Mouse (Mus musculus): ENCODE data around the gene Pemt.

Gene Pemt

GRCm38 (mm10) chr11:60001231-60001980, 44.9 kb downstream of the Pemt start:
- DNase-seq (ENCODE audit: low read depth, low spot score) = no peak

- DNase-seq (ENCODE audit: low read depth, low spot score) = no peak
Observed at GRCm38 (mm10) chr11:59994318-59994717, 52.0 kb downstream of the Pemt start.

- no peak for DNase-seq (ENCODE audit: low read depth, low spot score)
Observed at GRCm38 (mm10) chr11:59991365-59991764, 54.9 kb downstream of the Pemt start.

GRCm38 (mm10) chr11:59989406-59989805, 56.9 kb downstream of the Pemt start:
- no peak for DNase-seq (ENCODE audit: low read depth, low spot score)

GRCm38 (mm10) chr11:59977831-59978230, 68.5 kb downstream of the Pemt start:
- DNase-seq (ENCODE audit: low read depth, low spot score) = no peak

- DNase-seq (ENCODE audit: low read depth, low spot score) = no peak
Observed at GRCm38 (mm10) chr11:59975241-59975640, 71.0 kb downstream of the Pemt start.

GRCm38 (mm10) chr11:59973389-59973788, 72.9 kb downstream of the Pemt start:
- no peak for DNase-seq (ENCODE audit: low read depth, low spot score)

GRCm38 (mm10) chr11:59971691-59972090, 74.6 kb downstream of the Pemt start:
- DNase-seq (ENCODE audit: low read depth, low spot score) = no peak

- no peak for DNase-seq (ENCODE audit: low read depth, low spot score)
Observed at GRCm38 (mm10) chr11:59970780-59971179, 75.5 kb downstream of the Pemt start.

DNA sequence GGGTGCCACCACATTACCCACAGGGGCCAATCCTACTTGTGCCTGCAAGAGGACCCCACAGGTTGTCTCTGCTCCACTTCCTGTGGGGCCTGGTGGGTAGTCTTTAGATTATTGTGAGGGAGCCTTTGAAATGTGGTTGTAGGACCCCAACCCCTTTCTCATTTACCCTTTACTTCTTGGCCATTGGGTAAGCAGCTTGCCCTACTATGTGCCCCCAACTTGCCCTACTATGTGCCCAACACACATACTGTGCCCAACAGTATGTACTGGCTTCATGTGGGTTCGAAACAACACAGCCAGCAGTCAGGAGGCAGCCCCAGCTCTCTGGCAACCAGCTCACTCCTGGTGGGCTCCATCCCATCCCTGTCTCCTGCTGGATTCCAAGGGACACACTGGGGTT, 78.5 kb downstream of the Pemt start:
- no peak for DNase-seq (ENCODE audit: low read depth, low spot score)

DNA sequence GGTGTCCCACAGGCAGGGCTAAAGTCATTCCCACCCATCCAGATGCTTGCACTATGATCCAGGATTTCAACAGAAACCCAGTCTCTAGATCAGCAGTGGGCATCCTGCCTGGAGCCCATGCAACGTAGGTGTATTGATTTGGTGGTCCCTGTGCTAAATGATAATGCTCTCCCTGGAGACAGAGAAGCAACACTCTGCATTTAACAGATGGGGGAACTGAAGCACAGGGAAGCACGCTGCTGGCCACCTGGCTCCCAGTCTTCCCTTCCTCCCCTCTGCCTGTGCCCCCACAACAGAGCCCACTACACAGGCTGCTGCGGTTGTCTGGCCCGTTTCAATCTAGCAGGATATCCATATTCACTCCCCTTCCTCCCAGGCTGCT, 80.2 kb downstream of the Pemt start:
- DNase-seq (ENCODE audit: low read depth, low spot score) = no peak

DNA sequence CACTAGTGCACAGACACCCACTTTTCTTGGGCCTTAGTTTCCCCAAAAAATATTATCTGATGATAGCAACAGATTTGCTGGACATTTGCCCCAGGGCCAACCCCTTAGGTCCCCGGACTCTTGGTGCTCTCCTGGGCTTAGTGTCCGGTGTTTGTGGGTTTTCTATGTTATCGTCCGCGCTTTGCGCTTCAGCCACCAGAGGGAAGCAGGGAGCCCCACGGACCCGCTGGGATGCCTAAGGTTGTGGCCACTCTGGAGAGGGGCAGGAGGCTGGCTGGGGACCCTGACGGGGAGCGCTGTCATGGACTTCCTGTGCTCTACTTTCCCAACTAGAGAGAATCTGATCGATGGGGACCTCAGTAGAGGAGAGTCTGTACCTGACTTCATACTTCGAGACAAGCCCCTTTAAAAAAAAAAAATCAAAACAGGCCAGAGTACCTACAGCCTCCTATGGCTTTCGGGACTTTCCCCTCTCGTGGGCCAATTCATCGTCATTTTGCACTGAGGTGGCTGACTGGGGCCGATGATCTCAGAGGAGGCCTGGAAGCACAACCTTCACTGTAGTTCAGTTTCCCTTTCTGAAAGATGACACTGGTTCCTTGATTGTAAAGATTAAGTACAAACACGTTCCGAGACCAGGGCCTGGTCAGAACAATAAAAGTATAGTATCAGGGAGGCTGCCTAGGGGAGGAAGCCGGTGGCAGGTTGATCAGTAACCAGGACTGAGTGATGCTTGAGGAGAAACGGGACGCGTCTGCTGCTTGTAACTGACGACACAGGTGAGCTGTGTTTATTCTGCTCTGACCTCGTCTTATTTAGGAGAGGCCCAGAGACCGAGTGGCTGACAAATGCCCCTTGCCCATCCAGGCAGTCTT, 80.8 kb downstream of the Pemt start:
- peak; percentile 71 for DNase-seq (ENCODE audit: low read depth, low spot score)

- peak; percentile 73 for DNase-seq (ENCODE audit: low read depth, low spot score)
Observed at GRCm38 (mm10) chr11:59964818-59965217, 81.5 kb downstream of the Pemt start, which contains the start of gene Rasd1. Gene Rasd1 (minus strand): TSS chr11:59964944.

GRCm38 (mm10) chr11:59964163-59964758, 82.0 kb downstream of the Pemt start:
- peak; percentile 32 for DNase-seq (ENCODE audit: low read depth, low spot score)

GRCm38 (mm10) chr11:59963364-59964162, 82.7 kb downstream of the Pemt start:
- peak; percentile 26 for DNase-seq (ENCODE audit: low read depth, low spot score)

DNA sequence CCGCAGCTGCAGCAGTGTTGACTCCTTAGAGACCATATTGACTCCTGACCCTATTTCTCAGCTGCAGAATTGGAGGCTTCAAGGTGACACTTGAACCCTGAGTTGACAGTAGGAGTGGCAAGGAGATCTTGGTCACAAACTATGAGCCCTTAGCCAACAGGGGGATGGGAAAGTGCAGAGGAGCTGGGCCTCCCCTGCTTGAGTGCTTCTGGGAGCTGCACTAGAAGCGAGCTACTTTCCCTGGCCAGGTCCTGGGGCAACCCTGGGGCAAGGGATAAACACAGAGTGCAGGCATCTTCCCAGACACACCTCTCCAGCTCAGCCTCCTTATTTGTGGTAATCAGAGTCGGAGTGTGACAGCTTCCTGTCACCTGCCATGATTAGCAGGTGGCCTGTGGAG, 83.7 kb downstream of the Pemt start:
- DNase-seq (ENCODE audit: low read depth, low spot score) = no peak

DNA sequence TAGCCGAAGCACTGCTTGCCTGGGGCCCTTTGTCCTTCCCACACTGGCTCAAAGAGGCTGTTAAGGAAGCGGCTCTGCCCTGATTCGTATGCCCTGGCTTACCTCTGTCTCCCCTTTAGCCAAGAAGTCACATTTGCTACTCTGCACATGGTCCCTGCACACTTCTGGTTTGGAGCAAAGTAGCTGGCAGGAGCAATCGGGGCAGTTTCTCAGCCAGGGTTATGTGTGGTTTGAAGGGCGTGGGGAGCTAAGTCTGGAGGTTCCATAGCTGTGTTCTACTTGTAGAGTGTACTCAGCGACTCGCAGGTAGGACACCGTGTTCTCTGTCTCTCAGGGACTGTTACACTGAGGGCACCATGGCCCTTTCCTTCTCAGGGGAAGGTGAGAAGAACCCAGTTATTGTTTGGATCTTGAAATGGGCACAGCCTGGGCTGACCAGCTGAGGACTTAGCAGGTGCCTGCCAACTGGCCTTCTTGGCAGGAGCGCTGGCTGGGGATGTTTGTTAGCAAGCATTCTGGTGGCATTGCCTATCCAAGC, 84.9 kb downstream of the Pemt start:
- no peak for DNase-seq (ENCODE audit: low read depth, low spot score)

DNA sequence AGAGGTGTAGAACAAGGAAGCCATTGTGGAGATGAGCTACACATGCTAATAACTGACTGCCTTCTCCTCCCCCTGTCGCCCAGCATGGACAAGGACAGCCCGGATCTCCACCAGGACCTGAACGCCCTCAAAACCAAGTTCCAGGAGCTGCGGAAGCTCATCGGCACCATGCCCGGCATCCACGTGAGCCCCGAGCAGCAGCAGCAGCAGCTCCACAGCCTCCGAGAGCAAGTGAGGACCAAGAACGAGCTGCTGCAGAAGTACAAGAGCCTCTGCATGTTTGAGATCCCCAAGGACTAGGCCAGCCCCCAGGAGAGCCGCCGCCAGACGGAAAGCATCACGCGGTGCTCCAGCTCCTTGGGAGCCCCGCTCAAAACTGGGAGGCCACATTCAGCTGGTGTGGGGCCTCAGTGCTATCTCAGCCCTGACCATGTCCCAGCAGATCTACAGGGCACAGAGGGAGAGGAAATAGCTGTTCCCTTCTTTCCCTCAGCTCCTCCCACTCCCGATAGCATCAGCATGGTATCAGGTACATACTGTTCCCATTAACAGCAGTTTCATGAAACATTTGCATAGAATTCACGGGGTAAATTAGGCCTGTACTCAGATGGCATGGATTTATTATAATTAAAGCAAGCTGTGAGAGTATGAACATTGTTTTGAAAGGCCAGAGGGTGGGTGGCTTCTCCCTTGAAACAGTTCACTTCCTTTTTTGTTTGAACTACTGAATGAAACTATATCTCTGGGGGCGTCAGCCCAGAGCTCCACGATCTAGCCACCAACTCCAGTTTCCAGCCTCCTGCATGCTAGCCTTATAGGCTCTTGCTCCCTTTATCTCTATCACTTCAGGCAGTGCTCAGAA, 85.6 kb downstream of the Pemt start:
- DNase-seq (ENCODE audit: low read depth, low spot score) = no peak

DNA sequence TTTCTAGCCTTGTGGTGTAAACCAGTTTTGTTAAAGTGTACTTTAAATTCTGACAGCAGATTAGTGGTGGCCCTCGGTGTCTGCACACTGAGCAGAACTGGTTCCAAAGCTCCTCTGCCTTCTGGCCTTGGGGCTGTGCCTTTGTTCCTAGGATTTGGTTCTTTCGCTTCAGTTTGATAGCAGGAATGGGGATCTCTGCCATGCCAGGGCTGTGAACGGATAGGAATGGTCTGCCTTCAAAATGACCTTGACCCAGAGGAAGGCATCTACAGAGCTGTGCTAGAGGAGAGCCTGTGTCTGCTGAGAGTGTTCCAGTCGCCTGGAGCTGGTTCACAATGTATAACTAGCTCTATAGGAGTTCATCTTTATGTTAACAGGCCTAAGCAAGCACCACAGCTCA, 86.8 kb downstream of the Pemt start:
- no peak for DNase-seq (ENCODE audit: low read depth, low spot score)

DNA sequence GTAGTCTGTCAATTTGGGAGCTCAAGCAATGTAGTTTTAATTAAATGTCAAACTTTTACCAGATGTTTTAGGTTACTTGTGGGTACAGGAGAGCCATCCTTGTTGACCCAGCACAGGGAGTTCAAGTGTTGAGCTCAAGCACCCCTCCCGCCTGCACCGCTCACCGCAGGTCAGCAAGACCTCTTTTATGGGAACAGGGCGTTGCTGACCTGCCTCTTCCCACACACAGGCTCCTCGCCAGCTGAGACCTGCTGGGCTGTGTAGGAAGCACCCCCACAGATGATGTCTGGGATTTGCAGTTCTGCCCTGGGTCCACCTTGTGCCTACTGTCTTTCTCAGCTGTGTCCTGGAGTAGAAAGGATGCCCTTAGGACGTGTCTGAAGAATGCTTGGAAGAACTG, 89.5 kb downstream of the Pemt start:
- no peak for DNase-seq (ENCODE audit: low read depth, low spot score)

Data from CD4-positive, CD25-positive, alpha-beta regulatory T cell, adult 2 months (primary cell).